Mouse (Mus musculus) CH12.LX (cell line): ENCODE results near the gene Lmnb2. TPM values are rescaled to one million over a fixed set of nuclear protein-coding genes. Genes with fewer than 3 reads are reported as not detected.

Source experiments
- DNase-seq: peaks from one replicate; pipeline ENCODE4 v3.0.0-alpha.2; 2013; ENCODE audit errors: extremely low read depth
- H3K27ac ChIP-seq: 2 replicates; pipeline ENCODE4 v1.5.1; 2012; ENCODE audit warnings: low read depth, mild to moderate bottlenecking, control low read depth, moderate library complexity; ENCODE audit not compliant: insufficient read depth
- H3K27me3 ChIP-seq: replicated peaks from 2 replicates; pipeline ENCODE3; 2012; ENCODE audit warnings: inconsistent platforms
- H3K36me3 ChIP-seq, 2 experiments: replicated peaks in 1 of 2; 2 replicates each; pipeline versions ENCODE3 to v1.6.1; 2012; ENCODE audit warnings: inconsistent platforms in 1 of 2, low read length in 1 of 2, mild to moderate bottlenecking in 1 of 2, mixed read lengths in 1 of 2, moderate library complexity in 1 of 2; ENCODE audit not compliant: control insufficient read depth in 1 of 2, insufficient read depth in 1 of 2
- H3K4me1 ChIP-seq, 2 experiments: 2 replicates each; pipeline ENCODE4 v1.6.1; 2012; ENCODE audit warnings: inconsistent platforms in 1 of 2, moderate library complexity in 1 of 2; ENCODE audit not compliant: insufficient read depth in 2 of 2, control insufficient read depth in 1 of 2
- H3K4me2 ChIP-seq: 2 replicates; pipeline ENCODE4 v1.6.1; 2012; ENCODE audit warnings: low read depth, mild to moderate bottlenecking, control low read depth; ENCODE audit not compliant: poor library complexity, insufficient read depth, severe bottlenecking
- H3K4me3 ChIP-seq, 3 experiments: fragments of 150-350 bp in 1 of 3; sonication (generic) in 1 of 3; replicated peaks in 1 of 3; 2 replicates each; pipeline versions ENCODE3 to v1.5.1; 2011 to 2012; ENCODE audit warnings: low read depth in 2 of 3, low read length in 2 of 3, mild to moderate bottlenecking in 2 of 3, moderate library complexity in 2 of 3, control low read depth in 1 of 3, improper control_type of control experiment in 1 of 3, inconsistent platforms in 1 of 3, mixed read lengths in 1 of 3; ENCODE audit not compliant: poor library complexity in 1 of 3
- H3K79me2 ChIP-seq: replicated peaks from 2 replicates; pipeline ENCODE4 v1.6.1; 2012; ENCODE audit warnings: mild to moderate bottlenecking, moderate library complexity; ENCODE audit not compliant: control insufficient read depth, poor library complexity, insufficient read depth, severe bottlenecking; ENCODE audit errors: extremely low read depth
- H3K9ac ChIP-seq: 2 replicates; pipeline ENCODE4 v1.6.1; 2012; ENCODE audit warnings: low read depth, mild to moderate bottlenecking, control low read depth, moderate library complexity; ENCODE audit not compliant: insufficient read depth
- H3K9me3 ChIP-seq: replicated peaks from 2 replicates; pipeline ENCODE3; 2012; ENCODE audit warnings: low read length, inconsistent platforms, mixed read lengths
- BHLHE40 ChIP-seq: IDR thresholded peaks from 2 replicates; pipeline ENCODE4 v1.6.1; 2011; ENCODE audit warnings: mild to moderate bottlenecking, low read depth, low read length, improper control_type of control experiment
- CHD1 ChIP-seq: IDR thresholded peaks from 2 replicates; pipeline ENCODE4 v1.6.1; 2012; ENCODE audit warnings: low read depth, low read length, improper control_type of control experiment, inconsistent platforms
- CHD2 ChIP-seq: IDR thresholded peaks from 2 replicates; pipeline ENCODE4 v1.6.1; 2011; ENCODE audit warnings: low read length, improper control_type of control experiment
- CTCF ChIP-seq, 2 experiments: IDR thresholded peaks in 1 of 2; conservative IDR thresholded peaks in 1 of 2; 2 replicates each; pipeline ENCODE4 v1.5.1; 2011 to 2012; ENCODE audit warnings: low read depth in 2 of 2, low read length in 2 of 2, improper control_type of control experiment in 1 of 2, inconsistent platforms in 1 of 2, mild to moderate bottlenecking in 1 of 2, moderate library complexity in 1 of 2
- E2F4 ChIP-seq: IDR thresholded peaks from 2 replicates; pipeline ENCODE4 v1.6.1; 2011; ENCODE audit warnings: low read depth, low read length, improper control_type of control experiment; ENCODE audit not compliant: insufficient replicate concordance
- ELF1 ChIP-seq: IDR thresholded peaks from 2 replicates; pipeline ENCODE4 v1.6.1; 2014; ENCODE audit warnings: low read depth, mild to moderate bottlenecking, inconsistent platforms, low read length, improper control_type of control experiment
- EP300 ChIP-seq: IDR thresholded peaks from 2 replicates; pipeline ENCODE4 v1.6.1; 2011; ENCODE audit warnings: low read length, improper control_type of control experiment
- ETS1 ChIP-seq: conservative IDR thresholded peaks from 2 replicates; pipeline ENCODE4 v1.6.1; 2012; ENCODE audit warnings: low read depth, mild to moderate bottlenecking, inconsistent platforms, low read length, improper control_type of control experiment, moderate library complexity
- GABPA ChIP-seq: IDR thresholded peaks from 2 replicates; pipeline ENCODE4 v1.6.1; 2012; ENCODE audit warnings: low read depth, low read length, improper control_type of control experiment, inconsistent platforms; ENCODE audit not compliant: insufficient replicate concordance
- HCFC1 ChIP-seq: IDR thresholded peaks from 2 replicates; pipeline ENCODE4 v1.6.1; 2012; ENCODE audit warnings: low read depth, mild to moderate bottlenecking, inconsistent platforms, low read length, improper control_type of control experiment
- IRF4 ChIP-seq: IDR thresholded peaks from 2 replicates; pipeline ENCODE4 v1.6.1; 2014; ENCODE audit warnings: low read depth, mild to moderate bottlenecking, inconsistent platforms, low read length, improper control_type of control experiment
- JUN ChIP-seq: IDR thresholded peaks from 2 replicates; pipeline ENCODE4 v1.6.1; 2011; ENCODE audit warnings: low read depth, mild to moderate bottlenecking, low read length, improper control_type of control experiment, moderate library complexity; ENCODE audit not compliant: insufficient read depth
- JUND ChIP-seq: conservative IDR thresholded peaks from 2 replicates; pipeline ENCODE4 v1.6.1; 2011; ENCODE audit warnings: low read depth, low read length, improper control_type of control experiment
- KAT2A ChIP-seq: IDR thresholded peaks from 2 replicates; pipeline ENCODE4 v1.6.1; 2012; ENCODE audit warnings: low read length, improper control_type of control experiment, inconsistent platforms; ENCODE audit not compliant: insufficient replicate concordance
- MAFK ChIP-seq: IDR thresholded peaks from 2 replicates; pipeline ENCODE4 v1.6.1; 2011; ENCODE audit warnings: low read length, improper control_type of control experiment; ENCODE audit not compliant: insufficient replicate concordance
- MAX ChIP-seq: IDR thresholded peaks from 2 replicates; pipeline ENCODE4 v1.6.1; 2011; ENCODE audit warnings: low read length, improper control_type of control experiment
- MAZ ChIP-seq: IDR thresholded peaks from 2 replicates; pipeline ENCODE4 v1.6.1; 2012; ENCODE audit warnings: low read depth, mild to moderate bottlenecking, inconsistent platforms, low read length, improper control_type of control experiment, moderate library complexity
- MEF2A ChIP-seq: IDR thresholded peaks from 2 replicates; pipeline ENCODE4 v1.6.1; 2014; ENCODE audit warnings: low read depth, mild to moderate bottlenecking, inconsistent platforms, low read length, improper control_type of control experiment, borderline replicate concordance
- MXI1 ChIP-seq: IDR thresholded peaks from 2 replicates; pipeline ENCODE4 v1.6.1; 2011; ENCODE audit warnings: mild to moderate bottlenecking, low read depth, low read length, improper control_type of control experiment
- MYC ChIP-seq: IDR thresholded peaks from 2 replicates; pipeline ENCODE4 v1.6.1; 2011; ENCODE audit warnings: low read depth, mild to moderate bottlenecking, improper control_type of control experiment, low read length
- NELFE ChIP-seq: IDR thresholded peaks from 2 replicates; pipeline ENCODE4 v1.6.1; 2011; ENCODE audit warnings: low read depth, low read length, improper control_type of control experiment
- NRF1 ChIP-seq: IDR thresholded peaks from 2 replicates; pipeline ENCODE4 v1.6.1; 2014; ENCODE audit warnings: low read depth, mild to moderate bottlenecking, inconsistent platforms, low read length, improper control_type of control experiment, moderate library complexity
- PAX5 ChIP-seq: IDR thresholded peaks from 2 replicates; pipeline ENCODE4 v1.6.1; 2012; ENCODE audit warnings: low read length, inconsistent platforms, mixed read lengths
- POLR2A ChIP-seq: IDR thresholded peaks from 2 replicates; pipeline ENCODE4 v1.6.1; 2011; ENCODE audit warnings: low read depth, mild to moderate bottlenecking, improper control_type of control experiment, low read length
- POLR2AphosphoS2 ChIP-seq: IDR thresholded peaks from 2 replicates; pipeline ENCODE4 v1.6.1; 2011; ENCODE audit warnings: low read depth, low read length, improper control_type of control experiment
- RAD21 ChIP-seq: IDR thresholded peaks from 2 replicates; pipeline ENCODE4 v1.6.1; 2011; ENCODE audit warnings: low read depth, mild to moderate bottlenecking, low read length, improper control_type of control experiment, moderate library complexity
- RCOR1 ChIP-seq: conservative IDR thresholded peaks from 2 replicates; pipeline ENCODE4 v1.6.1; 2012; ENCODE audit warnings: low read depth, mild to moderate bottlenecking, inconsistent platforms, low read length, improper control_type of control experiment
- SIN3A ChIP-seq: IDR thresholded peaks from 2 replicates; pipeline ENCODE4 v1.6.1; 2012; ENCODE audit warnings: low read length, improper control_type of control experiment, inconsistent platforms
- SMC3 ChIP-seq: IDR thresholded peaks from 2 replicates; pipeline ENCODE4 v1.6.1; 2011; ENCODE audit warnings: low read depth, low read length, improper control_type of control experiment
- TBP ChIP-seq: conservative IDR thresholded peaks from 2 replicates; pipeline ENCODE4 v1.6.1; 2011; ENCODE audit warnings: low read depth, low read length, improper control_type of control experiment
- TCF12 ChIP-seq: IDR thresholded peaks from 2 replicates; pipeline ENCODE4 v1.6.1; 2014; ENCODE audit warnings: low read depth, mild to moderate bottlenecking, inconsistent platforms, low read length, improper control_type of control experiment
- UBTF ChIP-seq: IDR thresholded peaks from 2 replicates; pipeline ENCODE4 v1.6.1; 2012; ENCODE audit warnings: low read depth, mild to moderate bottlenecking, inconsistent platforms, low read length, improper control_type of control experiment, moderate library complexity
- USF1 ChIP-seq: IDR thresholded peaks from 2 replicates; pipeline ENCODE4 v1.6.1; 2014; ENCODE audit warnings: low read depth, mild to moderate bottlenecking, inconsistent platforms, low read length, improper control_type of control experiment
- USF2 ChIP-seq: conservative IDR thresholded peaks from 2 replicates; pipeline ENCODE4 v1.6.1; 2011; ENCODE audit warnings: low read depth, low read length, improper control_type of control experiment
- ZC3H11A ChIP-seq: IDR thresholded peaks from 2 replicates; pipeline ENCODE4 v1.6.1; 2012; ENCODE audit warnings: low read depth, mild to moderate bottlenecking, inconsistent platforms, low read length, improper control_type of control experiment
- ZKSCAN1 ChIP-seq: IDR thresholded peaks from 2 replicates; pipeline ENCODE4 v1.6.1; 2012; ENCODE audit warnings: low read depth, inconsistent platforms, low read length, improper control_type of control experiment, borderline replicate concordance
- ZMIZ1 ChIP-seq: IDR thresholded peaks from 2 replicates; pipeline ENCODE4 v1.6.1; 2012; ENCODE audit warnings: low read depth, mild to moderate bottlenecking, inconsistent platforms, low read length, improper control_type of control experiment
- ZNF384 ChIP-seq: IDR thresholded peaks from 2 replicates; pipeline ENCODE4 v1.6.1; 2012; ENCODE audit warnings: low read depth, low read length, improper control_type of control experiment, inconsistent platforms
- dilution Hi-C: fragments of 300-500 bp; cut with MboI; formaldehyde crosslinking; loops from 2 replicates; pipeline ENCODE4 v1.14.3; 2020; ENCODE audit warnings: low sequenced_read_pairs; ENCODE audit not compliant: extremely low pct_unique_long_range_greater_than_20kb, extremely low pct_ligation_motif_present
- in situ Hi-C: fragments of 300-500 bp; cut with MboI; formaldehyde crosslinking; loops from 3 replicates; pipeline ENCODE4 v1.14.3; 2019; ENCODE audit warnings: low sequenced_read_pairs, low pct_ligation_motif_present, low pct_unique_long_range_greater_than_20kb, mixed read lengths
- polyA plus RNA-seq: library from polyadenylated mRNA; unstranded; fragments of >175 nt; gene quantifications from 2 replicates; pipeline ENCODE4 v1.2.1, GENCODE M21; 2012; ENCODE audit warnings: low read depth; ENCODE audit not compliant: insufficient read length
- total RNA-seq, 2 experiments: library from RNA; depleted of rRNA; stranded (reverse); fragments of 300-350 nt in 1 of 2; fragments of >200 nt in 1 of 2; gene quantifications; 2 replicates each; pipeline ENCODE4 v1.2.3; 2012 to 2014

Gene Lmnb2
- total and polyA plus RNA-seq, 3 experiments = 20.7 to 25.8 (median 23.7) TPM

DNA sequence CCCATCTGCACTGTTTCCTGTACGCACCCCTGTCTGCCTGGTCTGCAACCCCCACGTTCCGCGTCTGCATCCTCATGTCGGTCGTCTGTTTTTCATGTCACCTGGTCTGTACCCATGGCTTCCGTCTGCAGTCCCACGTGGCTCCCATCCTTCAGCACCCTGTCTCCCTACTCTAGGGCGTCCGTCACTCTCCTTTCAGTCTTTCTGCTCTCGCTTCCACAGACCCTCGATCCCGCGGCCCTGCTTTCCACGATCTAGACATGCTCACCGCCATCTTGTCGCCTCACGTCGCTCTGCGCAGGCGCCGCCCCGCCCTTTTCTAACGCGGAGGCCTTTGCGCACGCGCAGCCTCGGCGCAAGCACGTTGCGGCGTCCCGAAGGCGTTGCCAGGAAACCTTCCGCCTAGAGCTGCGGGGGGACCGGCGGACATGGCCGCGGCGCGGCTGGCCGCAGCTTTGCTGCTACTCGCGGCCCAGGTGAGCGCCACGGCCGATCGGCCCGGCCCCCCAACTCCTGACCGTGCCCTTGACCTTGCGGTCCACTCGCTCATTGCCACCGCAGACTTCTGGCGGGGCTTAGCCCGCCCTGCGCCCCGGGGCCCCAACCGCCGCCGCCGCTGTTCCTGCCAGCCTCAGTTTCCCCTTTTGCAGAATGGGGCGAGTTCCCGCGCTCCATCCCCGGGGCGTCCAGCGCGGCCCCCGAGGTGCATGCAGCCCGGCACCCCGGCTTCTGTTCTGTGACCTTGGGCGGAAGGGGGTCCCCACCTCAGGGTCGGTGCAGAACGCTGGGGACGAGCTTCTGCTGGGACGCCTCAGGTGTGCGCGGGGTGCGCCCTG is 62.9 kb downstream of the Lmnb2 start, which contains the start of the genes Lsm7 and Sppl2b:
Gene Lsm7 (minus strand): TSS at position 297 of the 836 bp plus-strand sequence.
Gene Sppl2b (plus strand): TSS at position 363 of the 836 bp plus-strand sequence.
- peak within 1 kb of the TSS; percentile 81 for H3K9ac ChIP-seq
- H3K4me2 ChIP-seq = peak within 1 kb of the TSS; percentile 79
- peaks cover 16% of the 10 kb centered on the region for H3K79me2 ChIP-seq
- H3K9me3 ChIP-seq = no peaks in the 10 kb centered on the region
- no peaks in the 10 kb centered on the region for H3K27me3 ChIP-seq
- dilution Hi-C loops (no loop called here), in situ Hi-C loops (loop anchor here (5.0 kb wide), 1 partner anchor 33 kb away; no protein-coding TSS in a partner anchor)
- peak within 1 kb of the TSS; percentile 85 to 99 (median 90) for H3K4me3 ChIP-seq
- peak; percentile 93 for DNase-seq
- peak within 1 kb of the TSS; percentile 19; the same call in 1 of the 2 replicates for H3K27ac ChIP-seq
- TF ChIP-seq MYC (peak; percentile 91; the same call in 1 of the 2 replicates), GABPA (no peak), CHD1 (no peak), NELFE (peak; percentile 94), TBP (0 out of 2 replicates have a peak, but pooled peaks have one; percentile 60), CTCF (conservative IDR thresholded peaks at IDR 0.05 in 1 of 2, IDR thresholded peaks at IDR 0.05 in 1 of 2; ENCODE audit: low read depth in 2 of 2, low read length in 2 of 2) (no peak), CHD2 (no peak), ZKSCAN1 (no peak), MAZ (no peak), JUND (no peak), PAX5 (no peak), USF1 (no peak), SIN3A (peak; percentile 96), ELF1 (peak; percentile 75; the same call in 1 of the 2 replicates), ZC3H11A (no peak), EP300 (no peak), UBTF (no peak), ZMIZ1 (peak; percentile 89), BHLHE40 (0 out of 2 replicates have a peak, but pooled peaks have one; percentile 15), RAD21 (no peak), POLR2A (peak; percentile 86), KAT2A (0 out of 2 replicates have a peak, but pooled peaks have one; percentile 53), E2F4 (no peak), IRF4 (no peak), ETS1 (no peak), JUN (no peak), MAFK (no peak), POLR2AphosphoS2 (peak; percentile 75; the same call in 1 of the 2 replicates), NRF1 (peak; percentile 100), TCF12 (peak; percentile 85), ZNF384 (no peak), RCOR1 (0 out of 2 replicates have a peak, but pooled peaks have one; percentile 48), USF2 (no peak), SMC3 (no peak), MAX (peak; percentile 91), MEF2A (no peak), HCFC1 (peak; percentile 82), MXI1 (peak; percentile 96)
- peaks cover 10 to 34% of the 10 kb centered on the region in 2 experiments for H3K4me1 ChIP-seq
- peaks cover 22 to 55% of the 10 kb centered on the region in 2 experiments for H3K36me3 ChIP-seq
